Mouse (Mus musculus) G1E (cell line): Measurements from ENCODE around the gene Golph3. TPM values are rescaled to one million over a fixed set of nuclear protein-coding genes. Genes with fewer than 3 reads are reported as not detected.

Experiments used
- polyA plus RNA-seq: library from polyadenylated mRNA; stranded (reverse); fragments of >175 nt; gene quantifications from 2 replicates; pipeline ENCODE4 v1.2.3, GENCODE M21; 2012
- total RNA-seq, 2 experiments: library from RNA; stranded (forward) in 1 of 2; stranded (reverse) in 1 of 2; fragments of 200-1000 nt in 1 of 2; fragments of >200 nt in 1 of 2; fragmentation: Nextera tagmentation in 1 of 2; gene quantifications; 2 replicates each; pipeline ENCODE4 v1.2.3; 2014 to 2017

Golph3 gene
- total and polyA plus RNA-seq, 3 experiments, result 299 to 739 (median 411) TPM

Other genes with a start within 250 kb of the Golph3 start
- 421 and 506 TPM in 2 replicates for gene Zfr, start 203.6 kb upstream of the Golph3 start, total RNA-seq (2014; fragmentation: Nextera tagmentation)
- gene Zfr, start 203.6 kb upstream of the Golph3 start, total RNA-seq (2017), result 66.9 and 77.6 TPM in 2 replicates
- gene Zfr, start 203.6 kb upstream of the Golph3 start, polyA plus RNA-seq, result 65.3 and 67.7 TPM in 2 replicates
- 27.6 and 29.0 TPM in 2 replicates for gene Mtmr12, start 116.4 kb upstream of the Golph3 start, total RNA-seq (2014; fragmentation: Nextera tagmentation)
- 25.7 and 29.4 TPM in 2 replicates for gene Mtmr12, start 116.4 kb upstream of the Golph3 start, total RNA-seq (2017)
- gene Mtmr12, start 116.4 kb upstream of the Golph3 start, polyA plus RNA-seq, result 7.9 and 8.2 TPM in 2 replicates
- gene 1810049J17Rik, start 449 bp downstream of the Golph3 start, total RNA-seq (2014; fragmentation: Nextera tagmentation), result not detected in 2 replicates
- 0.38 TPM in 1 of 2 replicates, not detected in the other for gene 1810049J17Rik, start 449 bp downstream of the Golph3 start, total RNA-seq (2017)
- 0.36 and 0.52 TPM in 2 replicates for gene 1810049J17Rik, start 449 bp downstream of the Golph3 start, polyA plus RNA-seq